Mouse (Mus musculus) thymus, postnatal 25 days (tissue): ENCODE measurements around the gene P2ry6.

Experiments used
- DNase-seq: peaks from one replicate; pipeline ENCODE4 v3.0.0; 2022

Gene P2ry6

GRCm38 (mm10) chr7:100984452-100985395 is 10.3 kb upstream of the P2ry6 start:
- no peak for DNase-seq

- DNase-seq, result no peak
These were observed 4.7 kb upstream of the P2ry6 start for GRCm38 (mm10) chr7:100979175-100979574.

- no peak for DNase-seq
These were observed 3.7 kb upstream of the P2ry6 start for GRCm38 (mm10) chr7:100978171-100978570.

GRCm38 (mm10) chr7:100972875-100973274 is 1.6 kb downstream of the P2ry6 start:
- no peak for DNase-seq

- DNase-seq, result no peak
These were observed 5.4 kb downstream of the P2ry6 start for GRCm38 (mm10) chr7:100968874-100969659.

GRCm38 (mm10) chr7:100968376-100968775 is 6.1 kb downstream of the P2ry6 start:
- no peak for DNase-seq

GRCm38 (mm10) chr7:100967850-100968249 is 6.6 kb downstream of the P2ry6 start:
- DNase-seq, result no peak

- no peak for DNase-seq
These were observed 8.4 kb downstream of the P2ry6 start for GRCm38 (mm10) chr7:100966014-100966413.

- DNase-seq, result peak; percentile 17
These were observed 9.4 kb downstream of the P2ry6 start for GRCm38 (mm10) chr7:100965079-100965478.

GRCm38 (mm10) chr7:100964242-100964641 is 10.2 kb downstream of the P2ry6 start:
- DNase-seq, result no peak

GRCm38 (mm10) chr7:100963381-100963780 is 11.1 kb downstream of the P2ry6 start:
- no peak for DNase-seq

- DNase-seq, result no peak
These were observed 13.3 kb downstream of the P2ry6 start for GRCm38 (mm10) chr7:100961146-100961545.

- DNase-seq, result no peak
These were observed 14.0 kb downstream of the P2ry6 start for GRCm38 (mm10) chr7:100960462-100960861.

GRCm38 (mm10) chr7:100958426-100958825 is 16.0 kb downstream of the P2ry6 start:
- DNase-seq, result peak; percentile 26

- no peak for DNase-seq
These were observed 21.8 kb downstream of the P2ry6 start for GRCm38 (mm10) chr7:100952686-100953085.

GRCm38 (mm10) chr7:100951903-100952302 is 22.5 kb downstream of the P2ry6 start:
- no peak for DNase-seq

- DNase-seq, result peak; percentile 28
These were observed 23.9 kb downstream of the P2ry6 start for GRCm38 (mm10) chr7:100950481-100951010.

GRCm38 (mm10) chr7:100950031-100950430 is 24.4 kb downstream of the P2ry6 start:
- DNase-seq, result no peak

- no peak for DNase-seq
These were observed 29.7 kb downstream of the P2ry6 start for GRCm38 (mm10) chr7:100944738-100945137.

- no peak for DNase-seq
These were observed 30.1 kb downstream of the P2ry6 start for GRCm38 (mm10) chr7:100944306-100944705.

- DNase-seq, result peak; percentile 40
These were observed 31.4 kb downstream of the P2ry6 start for GRCm38 (mm10) chr7:100942789-100943615.

- DNase-seq, result no peak
These were observed 33.3 kb downstream of the P2ry6 start for GRCm38 (mm10) chr7:100941169-100941568.

- DNase-seq, result no peak
These were observed 36.3 kb downstream of the P2ry6 start for GRCm38 (mm10) chr7:100938106-100938505.
